Mouse (Mus musculus) gastrocnemius, adult 2 months (tissue): ENCODE measurements around the gene Mrgprf. TPM values are rescaled to one million over a fixed set of nuclear protein-coding genes. Genes with fewer than 3 reads are reported as not detected.

Source experiments
- DNase-seq: peaks from one replicate; pipeline ENCODE4 v3.0.0; 2022
- H3K27ac ChIP-seq: fragments of 200-600 bp; 2 replicates; pipeline ENCODE4 v1.8.1; 2022; ENCODE audit warnings: mild to moderate bottlenecking
- H3K4me3 ChIP-seq: fragments of 200-600 bp; 2 replicates; pipeline ENCODE4 v1.8.1; 2022; ENCODE audit warnings: mild to moderate bottlenecking, moderate library complexity
- CTCF ChIP-seq: fragments of 200-600 bp; IDR thresholded peaks from 2 replicates; pipeline ENCODE4 v1.8.1; 2022; ENCODE audit warnings: antibody characterized with exemption, mild to moderate bottlenecking, moderate library complexity
- intact Hi-C: fragments of 180-260 bp; cut with DNase I; formaldehyde crosslinking; loops from one replicate; pipeline ENCODE4 v1.15.1; 2025
- total RNA-seq, 2 experiments: library from RNA; stranded (reverse); gene quantifications; 2 replicates each; pipeline ENCODE4 v1.2.3; 2021

The Mrgprf gene
- total RNA-seq, 2 experiments from 2014 or later, result 2.7 to 2.8 TPM

GRCm38 (mm10) chr7:145333936-145334335, 33.3 kb downstream of the Mrgprf start:
- H3K27ac ChIP-seq, result no peak overlapping the region
- no peak for TF ChIP-seq CTCF
- intact Hi-C loops, result no loop called here
- no peak for DNase-seq
- H3K4me3 ChIP-seq, result no peak overlapping the region

GRCm38 (mm10) chr7:145334428-145335027, 33.9 kb downstream of the Mrgprf start:
- Histone ChIP-seq H3K4me3 (no peak overlapping the region), H3K27ac (no peak overlapping the region)
- no peak for TF ChIP-seq CTCF
- no peak for DNase-seq
- intact Hi-C loops, result no loop called here

GRCm38 (mm10) chr7:145335199-145335598, 34.6 kb downstream of the Mrgprf start:
- Histone ChIP-seq H3K27ac (no peak overlapping the region), H3K4me3 (no peak overlapping the region)
- no peak for TF ChIP-seq CTCF
- intact Hi-C loops, result no loop called here
- no peak for DNase-seq

GRCm38 (mm10) chr7:145335616-145336332, 35.1 kb downstream of the Mrgprf start:
- Histone ChIP-seq H3K27ac (no peak overlapping the region), H3K4me3 (no peak overlapping the region)
- intact Hi-C loops, result no loop called here
- DNase-seq, result no peak
- TF ChIP-seq CTCF, result no peak

- no peak overlapping the region for H3K27ac ChIP-seq
- no peak for TF ChIP-seq CTCF
- intact Hi-C loops, result no loop called here
- no peak overlapping the region for H3K4me3 ChIP-seq
- DNase-seq, result no peak
Measured at GRCm38 (mm10) chr7:145337889-145338288, 37.3 kb downstream of the Mrgprf start.

- Histone ChIP-seq H3K27ac (no peak overlapping the region), H3K4me3 (no peak overlapping the region)
- no peak for TF ChIP-seq CTCF
- intact Hi-C loops, result no loop called here
- DNase-seq, result no peak
Measured at GRCm38 (mm10) chr7:145340248-145340904, 39.7 kb downstream of the Mrgprf start.

Other genes with a start within 250 kb of the Mrgprf start
- under 1 TPM in 1 of 2 experiments, not detected in 1; 0.67 TPM for gene 1810010D01Rik, start 92.7 kb upstream of the Mrgprf start, total RNA-seq
- gene Tpcn2, start 16.8 kb upstream of the Mrgprf start, total RNA-seq, result 1 to 10 TPM; 1.4 to 1.5 TPM
- gene Mrgprd, start 14.0 kb downstream of the Mrgprf start, total RNA-seq, result not detected